Comparison of ENCODE assay signal across 8 mouse cellular contexts in genomic region chr2:48814223-48815038, GRCm38 (mm10). TPM values are rescaled to one million over a fixed set of nuclear protein-coding genes. Genes with fewer than 3 reads are reported as not detected.
A peak's percentile ranks its signal among the peaks of the same experiment; 100 is the strongest.
DNase-seq lines count a peak whose midpoint lies in the region; ATAC-seq and TF ChIP-seq lines count a peak whose summit lies in the region.

No protein-coding gene starts in this region.

- peak overlapping the region; percentile 70 for H3K4me2 ChIP-seq in CH12.LX (ENCODE audit: insufficient read depth, low read depth, poor library complexity, severe bottlenecking)
- peak overlapping the region; percentile 54 for H3K4me2 ChIP-seq in forebrain, embryonic 11.5 days (ENCODE audit: low read depth, low read length, severe bottlenecking)
- peak overlapping the region; percentile 77 for H3K4me2 ChIP-seq in heart, embryonic 16.5 days (ENCODE audit: low read depth, low read length)

- no peaks in the 10 kb centered on the region for H3K9me3 ChIP-seq in CH12.LX (replicated peaks; ENCODE audit: low read length)
- no peaks in the 10 kb centered on the region for H3K9me3 ChIP-seq in forebrain, embryonic 11.5 days (ENCODE audit: control insufficient read depth, low read length)
- no peaks in the 10 kb centered on the region for H3K9me3 ChIP-seq in heart, embryonic 16.5 days (replicated peaks; ENCODE audit: control insufficient read depth, low read length)

- ATAC-seq in forebrain, embryonic 11.5 days (replicated peaks; ENCODE audit: low FRiP score), result no peak; the same call in 1 of the 2 replicates
- ATAC-seq in heart, embryonic 16.5 days (replicated peaks; ENCODE audit: extremely low read depth, insufficient read depth, low FRiP score), result peak; percentile 59
- ATAC-seq in neutrophil, adult 5-6 weeks (ENCODE audit: extremely low read depth, insufficient number of reproducible peaks, low FRiP score, poor library complexity, severe bottlenecking), result peak; percentile 2; the same call in 1 of the 2 replicates

- peak overlapping the region; percentile 79 for H3K9ac ChIP-seq in CH12.LX (ENCODE audit: insufficient read depth, low read depth)
- peak overlapping the region; percentile 92 for H3K9ac ChIP-seq in forebrain, embryonic 11.5 days (ENCODE audit: low read length)
- peak overlapping the region; percentile 96 for H3K9ac ChIP-seq in heart, embryonic 16.5 days (ENCODE audit: low read length)

- no peak for TF ChIP-seq CTCF in CH12.LX (conservative IDR thresholded peaks at IDR 0.05 in 1 of 2, IDR thresholded peaks at IDR 0.05 in 1 of 2; ENCODE audit: low read depth in 2 of 2, low read length in 2 of 2)

- H3K4me3 ChIP-seq in CH12.LX (replicated peaks in 1 of 3; ENCODE audit: low read depth in 2 of 3, low read length in 2 of 3, poor library complexity in 1 of 3), result peak overlapping the region; percentile 75 to 78 (median 75)
- peak overlapping the region; percentile 95 for H3K4me3 ChIP-seq in brown adipose tissue, adult 24 weeks (ENCODE audit: insufficient read depth, low read depth, low read length)
- peak overlapping the region; percentile 88 for H3K4me3 ChIP-seq in forebrain, embryonic 11.5 days (ENCODE audit: low read depth, low read length)
- H3K4me3 ChIP-seq in heart, embryonic 16.5 days (ENCODE audit: low read length), result peak overlapping the region; percentile 94

- H3K27ac ChIP-seq in CH12.LX (ENCODE audit: insufficient read depth, low read depth), result peak overlapping the region; percentile 36; the same call in 1 of the 2 replicates
- H3K27ac ChIP-seq in brown adipose tissue, adult 24 weeks (replicated peaks; ENCODE audit: low read depth, low read length), result peak overlapping the region; percentile 93
- peak overlapping the region; percentile 93 for H3K27ac ChIP-seq in forebrain, embryonic 11.5 days (ENCODE audit: low read depth, low read length)
- peak overlapping the region; percentile 99 for H3K27ac ChIP-seq in heart, embryonic 16.5 days (ENCODE audit: low read length)

- peaks cover 0 to 21% of the 10 kb centered on the region in 2 experiments; a peak in 2 of 4 replicates for H3K4me1 ChIP-seq in CH12.LX (ENCODE audit: control insufficient read depth in 1 of 2, insufficient read depth in 2 of 2)
- peaks cover 2% of the 10 kb centered on the region; the same call in 1 of the 2 replicates for H3K4me1 ChIP-seq in brown adipose tissue, adult 24 weeks (ENCODE audit: control insufficient read depth, insufficient read depth, insufficient read length, low read length)
- no peaks in the 10 kb centered on the region; the same call in 1 of the 2 replicates for H3K4me1 ChIP-seq in forebrain, embryonic 11.5 days (replicated peaks; ENCODE audit: control insufficient read depth, insufficient read depth, low read length)
- peaks cover 11% of the 10 kb centered on the region for H3K4me1 ChIP-seq in heart, embryonic 16.5 days (ENCODE audit: control insufficient read depth, insufficient read depth, low read length)

- TF ChIP-seq EP300 in CH12.LX (IDR thresholded peaks at IDR 0.05; ENCODE audit: low read length), result no peak

- H3K36me3 ChIP-seq in CH12.LX (replicated peaks in 1 of 2; ENCODE audit: control insufficient read depth in 1 of 2, insufficient read depth in 1 of 2, low read length in 1 of 2), result no peaks in the 10 kb centered on the region
- no peaks in the 10 kb centered on the region for H3K36me3 ChIP-seq in forebrain, embryonic 11.5 days (ENCODE audit: control insufficient read depth, insufficient read depth, low read length)
- no peaks in the 10 kb centered on the region for H3K36me3 ChIP-seq in heart, embryonic 16.5 days (ENCODE audit: control insufficient read depth, insufficient read depth)

- H3K27me3 ChIP-seq in CH12.LX (replicated peaks), result no peaks in the 10 kb centered on the region
- no peaks in the 10 kb centered on the region for H3K27me3 ChIP-seq in forebrain, embryonic 11.5 days (ENCODE audit: control insufficient read depth, insufficient read depth, low read length)
- no peaks in the 10 kb centered on the region for H3K27me3 ChIP-seq in heart, embryonic 16.5 days (ENCODE audit: control insufficient read depth, insufficient read depth, low read length)

- no peaks in the 10 kb centered on the region for H3K79me2 ChIP-seq in CH12.LX (replicated peaks; ENCODE audit: control insufficient read depth, extremely low read depth, insufficient read depth, poor library complexity, severe bottlenecking)

- dilution Hi-C loops in CH12.LX (cut with MboI; ENCODE audit: extremely low pct_ligation_motif_present, extremely low pct_unique_long_range_greater_than_20kb, low sequenced_read_pairs), result no loop called here

- in situ Hi-C loops in CH12.LX (cut with MboI; ENCODE audit: low pct_ligation_motif_present, low pct_unique_long_range_greater_than_20kb, low sequenced_read_pairs), result no loop called here

- TF ChIP-seq RAD21 in CH12.LX (IDR thresholded peaks at IDR 0.05; ENCODE audit: low read depth, low read length), result no peak

- peak; percentile 15 for DNase-seq in CH12.LX (ENCODE audit: extremely low read depth)
- peak; percentile 72 for DNase-seq in forebrain, embryonic 11.5 days (ENCODE audit: low spot score)
- DNase-seq in kidney, postnatal 25 days, result peak; percentile 45 to 57
- peak; percentile 47 to 57 for DNase-seq in lung, adult 18-20 months
- peak; percentile 11 for DNase-seq in thymus, postnatal 0 days (ENCODE audit: low spot score)

- no peak for TF ChIP-seq POLR2A in CH12.LX (IDR thresholded peaks at IDR 0.05; ENCODE audit: low read depth, low read length)

- WGBS in forebrain, embryonic 11.5 days, result under 1% methylated on average over 76 of the region's 76 CpGs
- under 1% methylated on average over 76 of the region's 76 CpGs for WGBS in heart, embryonic 16.5 days

TF ChIP-seq in CH12.LX, 34 proteins besides CTCF, POLR2A, EP300 and RAD21:
- peak; percentile 80; the same call in 1 of the 2 replicates for TF ChIP-seq UBTF (IDR thresholded peaks at IDR 0.05; ENCODE audit: low read depth, low read length)
- TF ChIP-seq NRF1 (IDR thresholded peaks at IDR 0.05; ENCODE audit: low read depth, low read length), result no peak
- TF ChIP-seq MAX (IDR thresholded peaks at IDR 0.05; ENCODE audit: low read length), result no peak
- TF ChIP-seq KAT2A (IDR thresholded peaks at IDR 0.05; ENCODE audit: insufficient replicate concordance, low read length), result no peak
- TF ChIP-seq IRF4 (IDR thresholded peaks at IDR 0.05; ENCODE audit: low read depth, low read length), result no peak
- peak; percentile 55 for TF ChIP-seq ZNF384 (IDR thresholded peaks at IDR 0.05; ENCODE audit: low read depth, low read length)
- no peak for TF ChIP-seq PAX5 (IDR thresholded peaks at IDR 0.05; ENCODE audit: low read length)
- TF ChIP-seq SIN3A (IDR thresholded peaks at IDR 0.05; ENCODE audit: low read length), result peak; percentile 12
- TF ChIP-seq MXI1 (IDR thresholded peaks at IDR 0.05; ENCODE audit: low read depth, low read length), result peak; percentile 45

RNA-seq across cellular contexts. Expression of gene Acvr2a, which starts 0.5 kb away (rescaled TPM):
- total RNA-seq in CH12.LX (2012; rRNA removed) (0.89 and 1.1 TPM in 2 replicates), CH12.LX (2014; rRNA removed) (2.2 and 3.1 TPM in 2 replicates)
- polyA plus RNA-seq in CH12.LX (2012; ENCODE audit: insufficient read length, low read depth), result 2.9 and 4.1 TPM in 2 replicates
- polyA plus RNA-seq in brown adipose tissue, adult 24 weeks (2012; ENCODE audit: insufficient read depth, insufficient read length, missing spikeins), result 5.3 and 6.6 TPM in 2 replicates
- 35.9 and 36.7 TPM in 2 replicates for polyA plus RNA-seq in forebrain, embryonic 11.5 days (2014; fragmentation: Nextera tagmentation; extraction: Ambion mirVana)
- polyA plus RNA-seq in heart, embryonic 16.5 days (2015; fragmentation: Nextera tagmentation; extraction: Ambion mirVana), result 9.5 and 10.1 TPM in 2 replicates
- 2.9 and 3.6 TPM in 2 replicates for total RNA-seq in neutrophil, adult 5-6 weeks (2017)
- 1.8 and 2.5 TPM in 2 replicates for polyA plus RNA-seq in thymus, postnatal 0 days (2015; fragmentation: Nextera tagmentation; extraction: Ambion mirVana)

Comparison
In these comparisons a context has a peak if more than half of its experiments do, and no peak if none do; other contexts are left out.
1. DNase-seq: peak in every context shown above with its lines; median percentile 72 in forebrain, embryonic 11.5 days; 52 in lung, adult 18-20 months; 51 in kidney, postnatal 25 days; 15 in CH12.LX; 11 in thymus, postnatal 0 days.
2. H3K27ac ChIP-seq: peak in every context shown above with its lines; median percentile 99 in heart, embryonic 16.5 days; 93 in brown adipose tissue, adult 24 weeks; 93 in forebrain, embryonic 11.5 days; 36 in CH12.LX.